Mouse (Mus musculus): Measurements from ENCODE around the gene Il2. TPM values are rescaled to one million over a fixed set of nuclear protein-coding genes. Genes with fewer than 3 reads are reported as not detected.

Gene Il2
- polyA plus RNA-seq, 2 experiments from 2014 or later = 1.1 to 1.7 TPM

Other genes starting within 250 kb of the Il2 start
- not detected for gene Adad1, start 62.4 kb downstream of the Il2 start, polyA plus RNA-seq (2017; shearing (Covaris generic))
- gene Il21, start 106.7 kb upstream of the Il2 start, polyA plus RNA-seq (2017; shearing (Covaris generic)) = under 1 TPM; 0.45 to 0.73 TPM
- gene Bbs12, start 186.6 kb upstream of the Il2 start, polyA plus RNA-seq (2017; shearing (Covaris generic)) = 1 to 10 TPM; 5.8 to 6.6 TPM
- gene Cetn4, start 186.7 kb upstream of the Il2 start, polyA plus RNA-seq (2017; shearing (Covaris generic)) = under 1 TPM; 0.31 to 0.75 TPM
- gene Fgf2, start 222.4 kb upstream of the Il2 start, polyA plus RNA-seq (2017; shearing (Covaris generic)) = under 1 TPM; 0.45 to 0.65 TPM

Data from activated CD4-positive, CD25-positive, alpha-beta regulatory T cell, adult 4 months (primary cell).